15 mouse cellular contexts compared by ENCODE assay signal in the genomic region with DNA sequence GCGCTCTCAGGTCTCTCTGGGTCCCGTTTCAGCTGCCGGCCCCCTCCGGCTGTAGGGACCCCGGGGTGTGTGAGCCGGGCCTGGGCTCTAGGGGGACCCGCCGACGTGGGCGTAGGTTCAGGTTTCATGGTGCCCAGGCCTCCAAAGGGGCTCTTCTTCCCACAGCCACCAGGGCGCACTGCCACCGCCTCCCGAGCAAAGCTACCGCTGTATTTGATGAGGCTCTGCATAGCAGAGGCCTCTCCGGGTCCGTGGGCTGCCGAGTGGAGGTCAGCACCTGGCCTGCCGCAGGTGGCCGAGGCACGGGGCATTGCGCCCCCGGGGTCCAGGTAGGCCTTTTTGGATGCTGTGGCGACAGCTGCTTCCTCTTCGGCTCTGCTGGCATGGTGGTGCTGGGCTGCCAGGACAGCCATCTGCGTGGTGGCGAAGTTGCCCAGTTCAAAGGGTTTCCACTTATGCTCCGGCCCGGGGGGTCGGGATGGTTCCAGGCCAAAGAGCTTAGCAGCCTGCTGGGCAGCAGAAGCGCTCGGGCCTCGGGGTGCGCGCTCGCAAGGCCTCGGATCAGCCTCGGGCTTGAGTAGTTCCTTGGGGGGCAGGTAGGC. TPM values are rescaled to one million over a fixed set of nuclear protein-coding genes. Genes with fewer than 3 reads are reported as not detected.
DNase-seq lines count a peak whose midpoint lies in the region; ATAC-seq and TF ChIP-seq lines count a peak whose summit lies in the region.
"Had no signal": no experiment of that assay in that cellular context is flagged by ENCODE, and none has a peak within 500 bp of the region (broad histone marks: within the 10 kb centered on the region; RNA-seq: fewer than 3 reads in every experiment).

No protein-coding gene starts in this region.

- TF ChIP-seq POLR2A in cerebellum, adult 2 months (IDR thresholded peaks at IDR 0.05; ENCODE audit: borderline replicate concordance, insufficient read depth, low read length): no peak

- intact Hi-C loops in left cerebral cortex, postnatal 4 days (cut with DNase I): no loop called here
- intact Hi-C loops in left cerebral cortex, postnatal 25 days (cut with DNase I): no loop called here

- no peak overlapping the region for H3K9ac ChIP-seq in limb, embryonic 15.5 days
- H3K9ac ChIP-seq: embryonic facial prominence, embryonic 13.5 days had no signal

- 0 out of 2 replicates have a peak, but pooled peaks have one; percentile 25 for ATAC-seq in limb, embryonic 15.5 days (ENCODE audit: insufficient number of reproducible peaks, low FRiP score, low TSS enrichment, low read depth)
- ATAC-seq: forebrain, embryonic 14.5 days had no signal

- peaks cover 20% of the 10 kb centered on the region for H3K4me1 ChIP-seq in cerebellum, adult 2 months (ENCODE audit: control insufficient read depth, insufficient read depth, low read length)
- peaks cover 16% of the 10 kb centered on the region for H3K4me1 ChIP-seq in limb, embryonic 15.5 days

- peaks cover 70% of the 10 kb centered on the region for H3K36me3 ChIP-seq in limb, embryonic 15.5 days

- no peak overlapping the region for H3K4me2 ChIP-seq in limb, embryonic 15.5 days
- H3K4me2 ChIP-seq: embryonic facial prominence, embryonic 13.5 days had no signal

- no peaks in the 10 kb centered on the region for H3K27me3 ChIP-seq in cerebellum, adult 2 months (ENCODE audit: control insufficient read depth, insufficient read depth, low read length)
- no peaks in the 10 kb centered on the region for H3K27me3 ChIP-seq in limb, embryonic 15.5 days
- H3K27me3 ChIP-seq: embryonic facial prominence, embryonic 13.5 days; Patski had no signal

- H3K27ac ChIP-seq in cerebellum, adult 2 months (ENCODE audit: insufficient read depth, low read length): peak overlapping the region; percentile 24; the same call in 1 of the 2 replicates
- H3K27ac ChIP-seq in limb, embryonic 15.5 days: no peak overlapping the region
- H3K27ac ChIP-seq: embryonic facial prominence, embryonic 13.5 days; left cerebral cortex, adult 2 months had no signal

- no peak overlapping the region for H3K4me3 ChIP-seq in cerebellum, adult 2 months (replicated peaks; ENCODE audit: insufficient read depth, low read depth, low read length)
- no peak overlapping the region for H3K4me3 ChIP-seq in limb, embryonic 15.5 days
- H3K4me3 ChIP-seq: embryonic facial prominence, embryonic 13.5 days; left cerebral cortex, adult 2 months had no signal

- WGBS in cerebellum, adult 2 months: 28% methylated on average over 37 of the region's 37 CpGs
- 87% methylated on average over 37 of the region's 37 CpGs for WGBS in limb, embryonic 15.5 days

- peak; percentile 67 for DNase-seq in left cerebral cortex, postnatal 4 days
- no peak for DNase-seq in left cerebral cortex, postnatal 25 days (ENCODE audit: low spot score in 2 of 2)
- DNase-seq in ZHBTc4 (ENCODE audit: low read depth, low spot score): peak; percentile 67
- peak; percentile 76 for DNase-seq in cerebellum, adult 2 months
- no peak for DNase-seq in thymus, postnatal 36 days
- DNase-seq in gastrocnemius, postnatal 10 days: no peak
- DNase-seq: adrenal gland, adult 2 months; heart, adult 11 months; heart, postnatal 14 days; lung, postnatal 14 days had no signal

- no peaks in the 10 kb centered on the region for H3K9me3 ChIP-seq in limb, embryonic 15.5 days
- H3K9me3 ChIP-seq: embryonic facial prominence, embryonic 13.5 days had no signal

- peak; percentile 24; the same call in 1 of the 2 replicates for TF ChIP-seq CTCF in cerebellum, adult 2 months (IDR thresholded peaks at IDR 0.05; ENCODE audit: borderline replicate concordance, insufficient read depth, low read depth, low read length)

RNA-seq across cellular contexts. Expression of a gene that starts 30.1 kb away (rescaled TPM):
- 100 to 1,000 TPM; 232 to 250 TPM for total RNA-seq in left cerebral cortex, postnatal 4 days (2021)
- 100 to 1,000 TPM; 114 to 125 TPM for total RNA-seq in left cerebral cortex, postnatal 25 days (2021)
- polyA plus RNA-seq in cerebellum, adult 2 months (2012; rRNA removed): 29.3 and 36.5 TPM in 2 replicates
- 25.1 and 32.0 TPM in 2 replicates for polyA plus RNA-seq in limb, embryonic 15.5 days (2015; fragmentation: Nextera tagmentation; extraction: Ambion mirVana)
- 10 to 100 TPM; 44.8 to 64.7 TPM for total RNA-seq in gastrocnemius, postnatal 10 days (2021)

Comparison
In these comparisons a context has a peak if more than half of its experiments do, and no peak if none do; other contexts are left out.
1. DNase-seq: peak in left cerebral cortex, postnatal 4 days (single experiment), ZHBTc4 (single experiment) and cerebellum, adult 2 months (2 of 2); none in left cerebral cortex, postnatal 25 days (0 of 2), thymus, postnatal 36 days (0 of 2) and gastrocnemius, postnatal 10 days (single experiment).